Mouse (Mus musculus) intestine, embryonic 16.5 days (tissue): ENCODE results near the gene Tmc3. TPM values are rescaled to one million over a fixed set of nuclear protein-coding genes. Genes with fewer than 3 reads are reported as not detected.

ENCODE experiments used
- ATAC-seq: fragments of 200-750 bp; cut with Nextera tagmentation; 2 replicates; pipeline ENCODE4 v1.8.0; 2017; ENCODE audit warnings: moderate TSS enrichment, moderate library complexity
- H3K27ac ChIP-seq: fragments of 300-500 bp; sonication (generic); 2 replicates; pipeline ENCODE4 v1.5.1; 2014; ENCODE audit warnings: mild to moderate bottlenecking, low read length
- H3K27me3 ChIP-seq: fragments of 300-500 bp; sonication (generic); replicated peaks from 2 replicates; pipeline ENCODE4 v1.6.1; 2014; ENCODE audit warnings: low read length, control low read depth, mixed read lengths; ENCODE audit not compliant: control insufficient read depth, insufficient read depth
- H3K36me3 ChIP-seq: fragments of 300-500 bp; sonication (generic); 2 replicates; pipeline ENCODE4 v1.6.1; 2014; ENCODE audit warnings: low read length, control low read depth; ENCODE audit not compliant: control insufficient read depth, insufficient read depth
- H3K4me1 ChIP-seq: fragments of 300-500 bp; sonication (generic); 2 replicates; pipeline ENCODE4 v1.6.1; 2014; ENCODE audit warnings: low read length, control low read depth, mixed read lengths; ENCODE audit not compliant: control insufficient read depth, insufficient read depth
- H3K4me2 ChIP-seq: fragments of 300-500 bp; sonication (generic); 2 replicates; pipeline ENCODE4 v1.6.1; 2014; ENCODE audit warnings: low read depth, low read length, control low read depth
- H3K4me3 ChIP-seq: fragments of 300-500 bp; sonication (generic); 2 replicates; pipeline ENCODE4 v1.5.1; 2014; ENCODE audit warnings: mild to moderate bottlenecking, low read length
- H3K9ac ChIP-seq: fragments of 300-500 bp; sonication (generic); 2 replicates; pipeline ENCODE4 v1.6.1; 2014; ENCODE audit warnings: low read depth, low read length
- H3K9me3 ChIP-seq: fragments of 300-500 bp; sonication (generic); 2 replicates; pipeline ENCODE4 v1.6.1; 2016; ENCODE audit warnings: low read length, control low read depth; ENCODE audit not compliant: control insufficient read depth
- WGBS: fragments of 180-500 bp; shearing (Covaris S2); extraction: QIAGEN DNeasy Blood & Tissue Kit; methylation state at CpG from one replicate; pipeline ENCODE4 v1.1.7; 2014; 5-methylcytosine and 5-hydroxymethylcytosine counted together
- polyA plus RNA-seq: library from polyadenylated mRNA; unstranded; fragments of >200 nt; fragmentation: Nextera tagmentation; extraction: Ambion mirVana; gene quantifications from 2 replicates; pipeline ENCODE4 v1.2.1, GENCODE M21; 2015

Tmc3 gene
- polyA plus RNA-seq, 1 experiment from 2014 or later = 1.5 TPM

DNA sequence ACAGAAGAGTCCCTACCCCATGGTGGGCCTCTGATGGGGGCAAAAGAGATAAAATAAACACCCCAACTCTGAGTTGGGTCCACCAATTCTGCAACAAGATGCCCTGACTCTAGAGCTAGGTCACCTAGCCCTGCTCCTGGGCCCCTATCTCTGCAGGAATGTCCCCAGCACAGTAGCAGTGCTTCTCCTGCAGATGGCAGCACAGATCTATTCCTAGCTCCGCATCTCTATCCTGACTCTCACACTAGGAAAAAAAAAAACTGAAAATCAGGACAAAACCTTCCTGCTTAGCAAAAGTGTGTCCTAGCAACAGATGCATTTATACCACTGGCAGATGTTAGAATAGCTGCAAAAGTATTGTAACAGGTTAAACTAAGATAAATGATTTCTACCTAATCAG, 84.0 kb downstream of the Tmc3 start:
- no peak overlapping the region for H3K9ac ChIP-seq
- 9% methylated on average over 1 of the region's 1 CpGs for WGBS
- H3K4me3 ChIP-seq = no peak overlapping the region
- H3K9me3 ChIP-seq = no peaks in the 10 kb centered on the region
- H3K4me1 ChIP-seq = 0 out of 2 replicates have a peak, but pooled peaks cover 3% of the 10 kb centered on the region
- no peak overlapping the region for H3K27ac ChIP-seq
- no peaks in the 10 kb centered on the region for H3K36me3 ChIP-seq
- H3K4me2 ChIP-seq = no peak overlapping the region
- no peaks in the 10 kb centered on the region for H3K27me3 ChIP-seq
- ATAC-seq = no peak

GRCm38 (mm10) chr7:83671573-83671972, 86.8 kb downstream of the Tmc3 start:
- Histone ChIP-seq H3K9me3 (peaks cover 3% of the 10 kb centered on the region; the same call in 1 of the 2 replicates), H3K27ac (no peak overlapping the region), H3K27me3 (no peaks in the 10 kb centered on the region), H3K36me3 (no peaks in the 10 kb centered on the region), H3K4me1 (no peaks in the 10 kb centered on the region), H3K9ac (no peak overlapping the region), H3K4me3 (no peak overlapping the region), H3K4me2 (no peak overlapping the region)
- ATAC-seq = no peak
- WGBS = 90% methylated on average over 6 of the region's 6 CpGs

Other genes with a start within 250 kb of the Tmc3 start
- gene Stard5, start 47.0 kb downstream of the Tmc3 start, polyA plus RNA-seq = 67.7 and 77.3 TPM in 2 replicates
- 4.3 and 4.9 TPM in 2 replicates for gene Il16, start 160.8 kb downstream of the Tmc3 start, polyA plus RNA-seq
- 0.13 TPM in 1 of 2 replicates, not detected in the other for gene Cfap161, start 210.0 kb downstream of the Tmc3 start, polyA plus RNA-seq